Mouse (Mus musculus) cortical plate, adult 2 months (tissue): ENCODE measurements around the gene Csf2rb2.

Experiments used
- CTCF ChIP-seq: fragments of 200-500 bp; IDR thresholded peaks from 2 replicates; pipeline ENCODE4 v1.5.1; 2011; ENCODE audit warnings: mild to moderate bottlenecking, control low read depth, low read length; ENCODE audit not compliant: insufficient read depth; ENCODE audit errors: extremely low read depth
- POLR2A ChIP-seq: fragments of 200-500 bp; IDR thresholded peaks from 2 replicates; pipeline ENCODE4 v1.6.1; 2011; ENCODE audit warnings: mild to moderate bottlenecking, low read length, control low read depth; ENCODE audit not compliant: insufficient read depth; ENCODE audit errors: extremely low read depth

DNA sequence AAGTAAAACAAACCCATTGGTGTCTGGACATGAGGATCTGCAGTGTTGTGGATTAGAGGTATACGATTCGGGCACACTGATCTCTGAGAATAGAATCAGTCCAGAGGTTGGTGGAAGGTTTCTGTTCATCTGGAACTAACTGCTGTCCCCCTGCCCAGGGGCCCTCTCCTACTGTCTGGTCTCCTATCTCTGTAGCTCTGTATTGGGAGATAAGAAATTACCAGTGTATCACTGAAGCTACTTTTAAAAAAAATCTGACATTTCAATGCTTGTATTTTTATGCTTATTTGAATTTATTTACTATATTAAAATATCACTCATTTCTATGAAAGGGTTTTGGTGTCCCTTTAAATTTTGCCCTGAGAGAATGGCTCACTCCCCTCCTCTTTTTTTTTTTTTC, 18.8 kb upstream of the Csf2rb2 start:
- no peak for TF ChIP-seq CTCF
- no peak for TF ChIP-seq POLR2A
